Mouse (Mus musculus): ENCODE measurements around the gene Lypd8.
"Not testable (repeated sequence)": the region's sequence is repeated elsewhere in the genome, so short reads cannot be mapped to it uniquely, and the experiment has no call there.

Lypd8 gene

DNA sequence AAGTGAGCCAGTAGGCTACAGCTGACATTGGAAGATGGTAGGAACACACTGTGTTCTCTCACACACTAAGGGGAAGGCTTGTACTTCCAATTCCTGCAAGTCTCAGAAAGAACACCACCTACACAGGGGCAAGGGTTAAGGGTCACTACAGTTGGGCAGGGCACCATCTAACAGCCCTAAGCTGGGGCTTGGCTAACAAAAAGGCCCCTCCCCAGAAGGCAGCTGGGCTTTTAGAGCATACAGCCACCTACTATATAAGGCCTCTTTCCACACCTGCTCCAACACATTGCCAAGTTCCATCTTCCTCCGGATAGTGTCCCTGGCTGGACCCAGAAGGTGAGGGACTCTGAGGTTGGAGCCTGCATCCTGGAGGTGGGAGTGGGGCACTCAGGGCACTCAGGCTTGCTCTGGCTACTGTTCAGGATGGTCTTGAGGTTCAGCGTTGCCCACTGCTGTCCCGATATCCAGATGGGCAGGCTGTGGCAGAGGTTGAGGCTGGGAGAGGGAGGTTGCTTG is at the start of gene Lypd8:
Gene Lypd8, plus strand, starts transcription at position 281 of the 516 bp plus-strand sequence.
- DNase-seq = no peak

GRCm38 (mm10) chr11:58329906-58330275 is 49.0 kb upstream of the Lypd8 start:
- DNase-seq = no peak

DNA sequence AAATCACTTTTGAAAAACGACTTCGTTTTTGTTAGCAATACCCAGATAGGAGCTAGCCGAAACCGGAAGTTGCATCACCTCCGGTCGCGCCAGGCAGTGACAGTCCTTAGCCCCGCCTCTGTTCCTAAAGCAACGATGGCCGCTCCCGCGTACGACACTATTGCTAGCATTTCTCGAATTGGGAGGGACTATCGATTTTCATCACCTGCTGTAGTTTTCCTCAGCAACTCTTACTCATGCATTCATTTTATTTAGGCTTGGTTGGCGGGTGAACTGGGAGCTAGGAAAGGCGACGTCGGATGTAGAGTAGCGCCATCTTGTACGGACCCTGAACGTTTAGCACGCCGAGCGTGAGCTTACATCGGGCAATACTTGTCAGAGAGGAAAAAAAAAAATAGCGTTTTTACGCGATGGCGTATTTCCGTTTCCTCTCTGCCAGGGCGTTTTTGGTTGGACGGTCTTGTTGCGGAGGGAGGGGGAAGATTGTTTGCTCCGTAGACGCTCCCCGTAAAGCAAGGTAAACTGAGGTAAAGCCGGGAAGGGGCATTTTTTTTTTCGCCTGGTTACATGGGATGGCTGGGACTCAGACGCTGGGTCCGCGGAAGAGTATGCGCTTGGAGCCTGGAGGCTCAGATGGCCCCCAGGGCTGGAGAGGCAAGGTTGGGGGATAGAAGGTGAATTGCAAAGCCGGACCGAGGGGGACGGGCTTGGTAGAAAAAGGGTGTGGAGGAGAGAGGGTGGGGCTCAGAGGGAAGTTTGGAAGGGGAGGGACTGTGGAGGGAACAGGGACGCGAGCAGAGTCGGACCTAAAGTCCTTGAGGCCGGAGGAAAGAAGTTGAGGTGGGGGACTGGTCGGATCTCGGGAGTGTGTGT is 48.3 kb upstream of the Lypd8 start, which contains the start of the genes Zfp672 and Sh3bp5l:
Gene Zfp672, minus strand, starts transcription at position 64 of the 873 bp plus-strand sequence.
Gene Sh3bp5l, plus strand, starts transcription at position 449 of the 873 bp plus-strand sequence.
- DNase-seq = peak; percentile 84 to 89

- no peak for DNase-seq
Measured at GRCm38 (mm10) chr11:58331149-58331495, 47.7 kb upstream of the Lypd8 start.

GRCm38 (mm10) chr11:58331546-58331945 is 47.3 kb upstream of the Lypd8 start:
- DNase-seq = no peak

- peak in 1 of 2 experiments; percentile 40 for DNase-seq
Measured at GRCm38 (mm10) chr11:58334746-58335145, 44.1 kb upstream of the Lypd8 start.

DNA sequence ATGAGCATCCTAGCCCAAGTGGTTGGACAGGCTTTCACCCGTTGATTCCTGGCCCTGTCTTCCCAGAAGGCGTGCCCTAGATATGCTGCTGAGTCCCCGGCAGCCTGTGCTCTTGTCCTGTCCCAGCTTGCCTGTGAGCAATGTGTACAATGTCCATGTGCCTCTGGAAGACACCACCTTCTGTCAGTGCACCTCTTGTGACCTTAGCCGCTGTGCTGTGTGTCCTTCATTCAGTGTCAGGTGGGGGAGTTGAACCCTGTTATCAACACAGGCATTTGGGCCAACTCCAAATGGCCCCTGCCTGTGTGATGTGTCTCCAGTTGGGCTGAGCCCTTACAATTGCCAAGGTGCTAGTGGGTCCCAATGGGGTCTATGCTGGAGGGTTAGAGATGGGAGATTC is 32.1 kb upstream of the Lypd8 start:
- DNase-seq = no peak

- no peak for DNase-seq
Measured at GRCm38 (mm10) chr11:58350628-58351027, 28.2 kb upstream of the Lypd8 start.

- DNase-seq = no peak
Measured at GRCm38 (mm10) chr11:58351179-58351578, 27.7 kb upstream of the Lypd8 start.

- DNase-seq = no peak
Measured at GRCm38 (mm10) chr11:58352681-58353548, 25.9 kb upstream of the Lypd8 start.

- DNase-seq = no peak
Measured at GRCm38 (mm10) chr11:58353709-58354108, 25.1 kb upstream of the Lypd8 start.

GRCm38 (mm10) chr11:58354476-58354875 is 24.4 kb upstream of the Lypd8 start:
- no peak for DNase-seq

GRCm38 (mm10) chr11:58354927-58355326 is 23.9 kb upstream of the Lypd8 start:
- no peak for DNase-seq

GRCm38 (mm10) chr11:58357042-58357441 is 21.8 kb upstream of the Lypd8 start:
- DNase-seq = no peak

DNA sequence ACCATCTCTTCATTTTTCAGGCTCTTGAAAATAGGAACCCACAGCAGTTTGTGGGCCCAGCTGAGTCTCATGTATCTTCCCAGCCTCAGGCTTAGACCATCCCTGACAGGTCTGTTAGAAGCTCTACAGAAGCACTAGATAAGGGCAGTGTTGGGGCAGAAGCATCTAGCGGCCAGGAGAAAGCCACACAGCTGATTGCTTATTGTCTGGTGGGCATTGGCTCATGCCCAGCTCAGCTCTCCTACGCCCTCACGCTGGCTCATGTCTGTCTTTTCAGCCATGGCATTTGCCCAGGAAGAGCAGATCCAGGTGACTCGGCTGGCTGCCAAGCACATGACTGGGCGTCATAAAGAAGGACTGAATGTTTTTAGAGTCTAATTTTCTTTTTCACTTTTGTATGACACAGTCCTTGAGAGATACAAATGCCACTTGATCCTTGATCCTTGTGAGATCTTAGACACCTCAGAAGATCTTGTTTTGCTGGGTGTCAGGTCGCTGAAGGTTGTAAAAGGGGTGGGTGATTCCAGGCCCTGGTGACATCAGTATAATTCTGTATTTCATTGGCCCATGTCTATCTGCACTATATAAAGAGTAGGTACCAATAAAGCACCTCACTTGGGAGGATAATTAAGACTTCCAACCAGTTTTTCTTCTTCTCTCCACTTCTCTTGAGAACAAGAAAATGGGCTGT is 20.9 kb upstream of the Lypd8 start:
- no peak for DNase-seq

GRCm38 (mm10) chr11:58362562-58362961 is 16.3 kb upstream of the Lypd8 start:
- not testable (repeated sequence) for DNase-seq

DNA sequence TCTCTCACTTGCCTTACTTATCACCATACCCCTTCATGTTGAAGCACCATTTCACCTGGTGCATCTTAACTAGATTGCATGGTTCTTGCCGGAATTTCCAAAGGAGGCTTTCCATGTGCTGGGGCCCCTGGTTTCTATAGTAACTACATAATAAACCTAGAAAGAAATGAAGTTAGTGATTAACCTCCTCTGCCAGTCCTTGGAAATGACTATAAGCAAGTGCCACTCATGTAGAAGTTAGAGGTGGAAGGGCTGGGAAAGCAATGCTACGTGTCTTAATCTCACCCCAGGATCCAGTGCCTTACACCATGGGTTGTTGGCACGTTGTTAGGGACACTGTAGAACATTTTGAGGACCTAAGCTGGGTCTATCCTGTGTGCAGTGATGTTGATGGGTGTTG is 14.4 kb upstream of the Lypd8 start:
- no peak for DNase-seq

GRCm38 (mm10) chr11:58366191-58366590 is 12.7 kb upstream of the Lypd8 start:
- DNase-seq = not testable (repeated sequence)

GRCm38 (mm10) chr11:58377273-58377672 is 1.6 kb upstream of the Lypd8 start:
- DNase-seq = no peak

GRCm38 (mm10) chr11:58377686-58378085 is 1.2 kb upstream of the Lypd8 start:
- no peak for DNase-seq

GRCm38 (mm10) chr11:58379516-58379915 is 673 bp downstream of the Lypd8 start:
- DNase-seq = no peak

DNA sequence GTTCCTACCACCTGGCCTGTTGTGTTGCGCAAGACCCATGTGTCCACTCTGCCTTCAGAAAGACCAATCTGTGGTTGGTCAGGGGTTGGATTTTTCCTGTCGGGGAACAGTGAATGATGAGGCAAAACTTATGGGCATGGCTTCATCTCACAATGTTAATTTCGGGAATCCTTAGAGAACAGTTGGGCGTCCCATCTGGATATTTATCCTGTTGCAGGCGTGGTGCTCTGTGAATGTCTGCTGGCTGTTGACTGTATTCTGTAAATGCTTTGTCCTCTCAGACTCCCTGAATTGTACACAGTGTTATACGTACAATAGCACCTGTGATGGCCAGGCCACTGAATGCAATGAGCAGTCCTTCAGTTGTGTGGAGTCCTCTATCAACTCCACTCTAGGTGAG is 3.6 kb downstream of the Lypd8 start:
- no peak for DNase-seq
